Mouse (Mus musculus): Measurements from ENCODE around the gene Cyp27a1. TPM values are rescaled to one million over a fixed set of nuclear protein-coding genes. Genes with fewer than 3 reads are reported as not detected.

The Cyp27a1 gene
- polyA plus RNA-seq, 1 experiment from 2014 or later: 2.4 TPM

- 18% methylated on average over 14 of the region's 14 CpGs for WGBS
- H3K9me3 ChIP-seq: no peaks in the 10 kb centered on the region
- no peak overlapping the region for H3K4me2 ChIP-seq
- ATAC-seq (replicated peaks): no peak
- H3K27ac ChIP-seq: no peak overlapping the region
- H3K36me3 ChIP-seq (replicated peaks): no peaks in the 10 kb centered on the region
- peaks cover 18% of the 10 kb centered on the region for H3K4me1 ChIP-seq
- H3K27me3 ChIP-seq (replicated peaks): peaks cover 81% of the 10 kb centered on the region
- H3K4me3 ChIP-seq: no peak overlapping the region
- H3K9ac ChIP-seq: no peak overlapping the region
These were observed 68.7 kb downstream of the Cyp27a1 start for GRCm38 (mm10) chr1:74782045-74782444.

GRCm38 (mm10) chr1:74783554-74783953 lies 70.2 kb downstream of the Cyp27a1 start:
- no peaks in the 10 kb centered on the region for H3K9me3 ChIP-seq
- H3K9ac ChIP-seq: no peak overlapping the region

GRCm38 (mm10) chr1:74784041-74784759 lies 70.8 kb downstream of the Cyp27a1 start:
- H3K27me3 ChIP-seq (replicated peaks): peaks cover 87% of the 10 kb centered on the region
- no peak overlapping the region for H3K27ac ChIP-seq
- H3K9me3 ChIP-seq: no peaks in the 10 kb centered on the region
- H3K36me3 ChIP-seq (replicated peaks): no peaks in the 10 kb centered on the region
- ATAC-seq (replicated peaks): peak; percentile 48
- H3K4me1 ChIP-seq: peaks cover 18% of the 10 kb centered on the region
- H3K4me2 ChIP-seq: peak overlapping the region; percentile 68
- peak overlapping the region; percentile 45 for H3K4me3 ChIP-seq
- H3K9ac ChIP-seq: 0 out of 2 replicates have a peak overlapping the region, but pooled peaks have one; percentile 15
- WGBS: under 1% methylated on average over 67 of the region's 67 CpGs

More at GRCm38 (mm10) chr1:74783554-74783953, 70.2 kb downstream of the Cyp27a1 start:
- Histone ChIP-seq H3K27ac (no peak overlapping the region), H3K36me3 (replicated peaks) (no peaks in the 10 kb centered on the region), H3K4me2 (peak overlapping the region; percentile 68), H3K4me3 (peak overlapping the region; percentile 45), H3K4me1 (peaks cover 18% of the 10 kb centered on the region), H3K27me3 (replicated peaks) (peaks cover 86% of the 10 kb centered on the region)
- 0 out of 2 replicates have a peak, but pooled peaks have one; percentile 25 for ATAC-seq (replicated peaks)
- WGBS: 1% methylated on average over 13 of the region's 13 CpGs

Other genes with a start within 250 kb of the Cyp27a1 start
- gene Cnot9, start 207.5 kb upstream of the Cyp27a1 start, polyA plus RNA-seq (2015; fragmentation: Nextera tagmentation; extraction: Ambion mirVana): 47.6 and 50.4 TPM in 2 replicates
- gene Plcd4, start 170.7 kb upstream of the Cyp27a1 start, polyA plus RNA-seq (2015; fragmentation: Nextera tagmentation; extraction: Ambion mirVana): 5.7 and 5.9 TPM in 2 replicates
- 27.4 and 29.3 TPM in 2 replicates for gene Usp37, start 169.3 kb upstream of the Cyp27a1 start, polyA plus RNA-seq (2015; fragmentation: Nextera tagmentation; extraction: Ambion mirVana)
- 9.1 and 10.2 TPM in 2 replicates for gene Zfp142, start 125.3 kb upstream of the Cyp27a1 start, polyA plus RNA-seq (2015; fragmentation: Nextera tagmentation; extraction: Ambion mirVana)
- 24.2 TPM in 2 replicates for gene Bcs1l, start 125.3 kb upstream of the Cyp27a1 start, polyA plus RNA-seq (2015; fragmentation: Nextera tagmentation; extraction: Ambion mirVana)
- 48.8 and 50.0 TPM in 2 replicates for gene Rnf25, start 112.2 kb upstream of the Cyp27a1 start, polyA plus RNA-seq (2015; fragmentation: Nextera tagmentation; extraction: Ambion mirVana)
- 21.0 and 25.1 TPM in 2 replicates for gene Stk36, start 112.1 kb upstream of the Cyp27a1 start, polyA plus RNA-seq (2015; fragmentation: Nextera tagmentation; extraction: Ambion mirVana)
- 10.6 and 10.9 TPM in 2 replicates for gene Ttll4, start 51.8 kb upstream of the Cyp27a1 start, polyA plus RNA-seq (2015; fragmentation: Nextera tagmentation; extraction: Ambion mirVana)
- not detected in 2 replicates for gene Prkag3, start 35.6 kb downstream of the Cyp27a1 start, polyA plus RNA-seq (2015; fragmentation: Nextera tagmentation; extraction: Ambion mirVana)
- 5.6 and 7.2 TPM in 2 replicates for gene Wnt6, start 58.3 kb downstream of the Cyp27a1 start, polyA plus RNA-seq (2015; fragmentation: Nextera tagmentation; extraction: Ambion mirVana)
- 0.34 and 0.37 TPM in 2 replicates for gene Wnt10a, start 77.9 kb downstream of the Cyp27a1 start, polyA plus RNA-seq (2015; fragmentation: Nextera tagmentation; extraction: Ambion mirVana)
- 9.1 and 9.7 TPM in 2 replicates for gene Cdk5r2, start 141.4 kb downstream of the Cyp27a1 start, polyA plus RNA-seq (2015; fragmentation: Nextera tagmentation; extraction: Ambion mirVana)
- 1.8 TPM in 2 replicates for gene Fev, start 171.8 kb downstream of the Cyp27a1 start, polyA plus RNA-seq (2015; fragmentation: Nextera tagmentation; extraction: Ambion mirVana)
- gene Cryba2, start 179.6 kb downstream of the Cyp27a1 start, polyA plus RNA-seq (2015; fragmentation: Nextera tagmentation; extraction: Ambion mirVana): 0.38 and 0.72 TPM in 2 replicates
- 0.90 and 0.93 TPM in 2 replicates for gene Cfap65, start 222.0 kb downstream of the Cyp27a1 start, polyA plus RNA-seq (2015; fragmentation: Nextera tagmentation; extraction: Ambion mirVana)
- 0.10 and 0.11 TPM in 2 replicates for gene Ihh, start 238.1 kb downstream of the Cyp27a1 start, polyA plus RNA-seq (2015; fragmentation: Nextera tagmentation; extraction: Ambion mirVana)

Measured in midbrain, embryonic 15.5 days (tissue).